Mouse (Mus musculus) midbrain, embryonic 14.5 days (tissue): ENCODE measurements around the gene Thg1l. TPM values are rescaled to one million over a fixed set of nuclear protein-coding genes. Genes with fewer than 3 reads are reported as not detected.

ENCODE experiments used
- ATAC-seq: fragments of 200-750 bp; cut with Nextera tagmentation; 2 replicates; pipeline ENCODE4 v1.8.0; 2017; ENCODE audit warnings: moderate number of reproducible peaks, moderate library complexity; ENCODE audit not compliant: low FRiP score, low TSS enrichment
- DNase-seq: peaks from one replicate; pipeline ENCODE4 v3.0.0-alpha.2; 2015
- H3K27ac ChIP-seq: fragments of 300-500 bp; sonication (generic); replicated peaks from 2 replicates; pipeline ENCODE4 v1.5.1; 2014; ENCODE audit warnings: mild to moderate bottlenecking, low read depth, low read length, moderate library complexity
- H3K27me3 ChIP-seq: fragments of 300-500 bp; sonication (generic); 2 replicates; pipeline ENCODE4 v1.6.1; 2014; ENCODE audit warnings: low read length, control low read depth, mixed read lengths; ENCODE audit not compliant: control insufficient read depth, insufficient read depth
- H3K36me3 ChIP-seq: fragments of 300-500 bp; sonication (generic); 2 replicates; pipeline ENCODE4 v1.6.1; 2014; ENCODE audit warnings: low read length, control low read depth; ENCODE audit not compliant: control insufficient read depth, insufficient read depth
- H3K4me1 ChIP-seq: fragments of 300-500 bp; sonication (generic); 2 replicates; pipeline ENCODE4 v1.6.1; 2014; ENCODE audit warnings: mild to moderate bottlenecking, antibody characterized with exemption, low read length, control low read depth; ENCODE audit not compliant: control insufficient read depth, insufficient read depth
- H3K4me2 ChIP-seq: fragments of 300-500 bp; sonication (generic); 2 replicates; pipeline ENCODE4 v1.6.1; 2014; ENCODE audit warnings: mild to moderate bottlenecking, low read length, moderate library complexity
- H3K4me3 ChIP-seq: fragments of 300-500 bp; sonication (generic); replicated peaks from 2 replicates; pipeline ENCODE4 v1.5.1; 2014; ENCODE audit warnings: low read depth, low read length
- H3K9ac ChIP-seq: fragments of 300-500 bp; sonication (generic); replicated peaks from 2 replicates; pipeline ENCODE4 v1.6.1; 2014; ENCODE audit warnings: mild to moderate bottlenecking, low read length, moderate library complexity
- H3K9me3 ChIP-seq: fragments of 300-500 bp; sonication (generic); 2 replicates; pipeline ENCODE4 v1.6.1; 2016; ENCODE audit warnings: low read length, control low read depth, mixed read lengths; ENCODE audit not compliant: control insufficient read depth
- WGBS: fragments of 180-500 bp; shearing (Covaris S2); extraction: QIAGEN DNeasy Blood & Tissue Kit; methylation state at CpG from one replicate; pipeline ENCODE4 v1.1.7; 2014; 5-methylcytosine and 5-hydroxymethylcytosine counted together
- polyA plus RNA-seq: library from polyadenylated mRNA; unstranded; fragments of >200 nt; fragmentation: Nextera tagmentation; extraction: Ambion mirVana; gene quantifications from 2 replicates; pipeline ENCODE4 v1.2.1, GENCODE M21; 2014

Thg1l gene
- polyA plus RNA-seq, 1 experiment from 2014 or later = 10.4 TPM

DNA sequence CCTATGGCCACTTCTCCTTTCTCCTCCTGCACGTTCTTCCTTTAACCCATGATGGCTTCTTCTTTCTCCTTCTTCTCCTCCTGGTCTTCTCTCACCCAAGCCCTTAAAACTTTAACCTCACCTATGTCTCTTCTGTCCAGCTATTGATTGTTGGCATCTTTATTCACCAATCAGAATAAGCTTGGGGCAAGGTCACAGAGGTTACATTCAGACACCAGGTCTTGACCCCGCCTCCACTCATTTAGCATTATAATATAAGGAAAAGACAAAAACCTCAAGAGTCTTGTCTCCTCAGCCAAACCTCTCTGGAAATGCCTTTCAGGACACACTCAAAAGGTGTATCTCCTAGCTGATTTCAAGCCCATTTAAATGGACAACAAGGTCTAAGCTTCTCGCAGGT, 13.2 kb upstream of the Thg1l start:
- WGBS = 88% methylated on average over 3 of the region's 3 CpGs

DNA sequence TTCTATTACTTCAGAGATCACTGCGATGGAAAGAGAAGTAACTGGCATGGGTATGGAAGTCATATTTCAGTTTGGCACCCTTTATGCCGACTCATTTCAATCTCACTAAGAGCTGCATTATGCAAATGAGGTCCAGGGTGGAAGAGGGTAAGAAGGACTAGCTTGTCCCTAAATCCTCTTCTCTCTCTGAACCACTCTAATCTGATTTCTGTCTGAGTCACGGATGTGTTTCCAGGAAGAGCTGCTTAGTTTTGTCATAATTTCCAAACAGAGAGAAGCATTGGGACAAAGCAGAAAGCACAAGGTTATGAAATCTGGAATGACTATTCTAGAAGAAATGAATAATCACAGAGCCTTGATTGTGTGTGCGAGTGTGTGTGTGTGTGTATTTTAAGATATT, 11.6 kb upstream of the Thg1l start:
- Histone ChIP-seq H3K4me3 (no peak overlapping the region), H3K9ac (no peak overlapping the region), H3K9me3 (no peaks in the 10 kb centered on the region), H3K27me3 (no peaks in the 10 kb centered on the region), H3K27ac (no peak overlapping the region), H3K4me1 (no peaks in the 10 kb centered on the region), H3K36me3 (no peaks in the 10 kb centered on the region), H3K4me2 (no peak overlapping the region)
- DNase-seq = no peak
- 87% methylated on average over 4 of the region's 4 CpGs for WGBS
- no peak for ATAC-seq

More for the DNA sequence above, 13.2 kb upstream of the Thg1l start:
- Histone ChIP-seq H3K9ac (no peak overlapping the region), H3K36me3 (no peaks in the 10 kb centered on the region), H3K4me3 (no peak overlapping the region), H3K4me1 (no peaks in the 10 kb centered on the region), H3K27me3 (no peaks in the 10 kb centered on the region), H3K9me3 (no peaks in the 10 kb centered on the region), H3K4me2 (no peak overlapping the region), H3K27ac (no peak overlapping the region)
- DNase-seq (no peak), ATAC-seq (no peak)

DNA sequence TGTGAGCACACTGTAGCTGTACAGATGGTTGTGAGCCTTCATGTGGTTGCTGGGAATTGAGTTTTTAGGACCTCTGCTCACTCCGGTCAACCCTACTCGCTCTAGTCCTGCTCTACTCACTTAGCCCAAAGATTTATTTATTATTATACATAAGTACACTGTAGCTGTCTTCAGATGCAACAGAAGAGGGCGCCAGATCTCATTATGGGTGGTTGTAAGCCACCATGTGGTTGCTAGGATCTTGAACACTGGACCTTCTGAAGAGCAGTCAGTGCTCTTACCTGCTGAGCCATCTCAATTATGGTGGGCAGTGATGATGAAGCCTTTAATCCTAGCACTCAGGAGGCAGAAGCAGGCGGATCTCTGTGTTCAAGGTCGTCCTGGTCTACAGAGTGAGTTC, 4.7 kb upstream of the Thg1l start:
- H3K4me1 ChIP-seq = no peaks in the 10 kb centered on the region
- no peaks in the 10 kb centered on the region for H3K27me3 ChIP-seq
- H3K4me2 ChIP-seq = no peak overlapping the region
- 82% methylated on average over 5 of the region's 5 CpGs for WGBS
- H3K9ac ChIP-seq = no peak overlapping the region
- H3K9me3 ChIP-seq = no peaks in the 10 kb centered on the region
- no peak overlapping the region for H3K27ac ChIP-seq
- H3K4me3 ChIP-seq = no peak overlapping the region
- no peak for ATAC-seq
- no peak for DNase-seq
- H3K36me3 ChIP-seq = no peaks in the 10 kb centered on the region

DNA sequence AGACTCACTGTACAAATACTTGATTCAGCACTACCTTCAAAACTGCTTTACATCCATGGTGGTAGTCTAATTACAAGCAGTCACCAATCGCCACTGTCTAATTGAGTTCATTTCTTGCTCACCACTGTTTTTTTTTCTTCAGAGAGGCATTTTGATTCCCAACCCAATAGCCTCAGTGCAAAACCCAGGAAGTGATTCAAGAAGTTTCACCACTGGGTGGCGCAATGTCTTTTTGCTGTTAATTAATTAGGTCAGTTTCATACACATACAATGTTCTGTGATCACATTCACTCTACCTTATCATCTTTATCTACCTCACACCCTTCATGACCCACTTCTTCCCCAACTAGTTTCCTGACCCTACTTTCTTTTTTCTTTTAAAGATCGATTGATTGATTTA, 4.3 kb upstream of the Thg1l start:
- ATAC-seq (no peak), DNase-seq (peak; percentile 51)
- H3K36me3 ChIP-seq = no peaks in the 10 kb centered on the region
- no peak overlapping the region for H3K27ac ChIP-seq
- H3K4me2 ChIP-seq = no peak overlapping the region
- no peaks in the 10 kb centered on the region for H3K9me3 ChIP-seq
- no peak overlapping the region for H3K9ac ChIP-seq
- H3K4me1 ChIP-seq = no peaks in the 10 kb centered on the region
- H3K4me3 ChIP-seq = no peak overlapping the region
- 80% methylated on average over 3 of the region's 3 CpGs for WGBS
- H3K27me3 ChIP-seq = no peaks in the 10 kb centered on the region

DNA sequence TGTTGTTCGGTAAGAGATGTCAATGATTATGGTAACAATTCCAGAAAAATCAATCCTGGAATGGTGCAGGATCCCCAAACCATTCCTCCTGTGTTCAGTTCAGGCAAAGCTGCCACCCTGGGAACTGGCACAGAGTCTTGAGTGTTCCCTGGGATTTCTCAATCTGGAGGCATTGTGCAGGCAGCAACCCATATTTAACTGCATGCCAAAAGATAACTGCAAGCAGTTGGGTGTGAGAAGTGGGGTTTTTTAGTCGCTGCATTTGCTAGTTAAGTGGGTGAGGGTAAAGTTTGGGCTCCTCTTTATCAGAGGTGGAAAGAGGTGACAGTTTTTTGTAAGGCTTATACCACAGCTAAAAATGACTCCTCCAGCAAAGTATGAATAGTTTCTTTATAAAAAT, 7.8 kb downstream of the Thg1l start:
- no peaks in the 10 kb centered on the region for H3K9me3 ChIP-seq
- 90% methylated on average over 2 of the region's 2 CpGs for WGBS

DNA sequence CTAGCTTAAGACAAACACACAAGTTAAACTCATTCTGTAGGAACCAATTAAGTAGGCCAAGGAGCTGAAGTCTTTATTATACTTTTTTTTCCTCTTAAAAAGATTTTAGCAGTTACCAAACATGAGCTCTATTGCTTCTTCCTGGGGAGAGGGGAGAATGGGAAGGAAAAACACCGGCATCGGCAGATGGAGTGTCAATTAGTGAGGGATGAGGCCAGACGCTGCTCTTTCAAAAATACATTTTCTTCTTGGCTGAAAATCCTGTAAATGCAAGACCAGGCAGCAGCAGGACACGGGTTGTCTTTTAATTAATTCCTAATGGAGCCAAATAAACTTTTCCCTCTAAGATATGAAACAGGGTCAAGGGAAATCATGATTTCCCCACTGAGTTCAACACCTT, 8.5 kb downstream of the Thg1l start:
- no peak overlapping the region for H3K27ac ChIP-seq
- peaks cover 14% of the 10 kb centered on the region for H3K4me1 ChIP-seq
- H3K36me3 ChIP-seq = peaks cover 20% of the 10 kb centered on the region
- H3K27me3 ChIP-seq = no peaks in the 10 kb centered on the region
- no peak overlapping the region for H3K4me2 ChIP-seq
- DNase-seq (no peak), ATAC-seq (no peak)
- WGBS = 88% methylated on average over 4 of the region's 4 CpGs
- H3K9ac ChIP-seq = no peak overlapping the region
- H3K4me3 ChIP-seq = no peak overlapping the region
- H3K9me3 ChIP-seq = no peaks in the 10 kb centered on the region

More for the DNA sequence above, 7.8 kb downstream of the Thg1l start:
- Histone ChIP-seq H3K27ac (no peak overlapping the region), H3K36me3 (peaks cover 27% of the 10 kb centered on the region), H3K4me1 (peaks cover 11% of the 10 kb centered on the region), H3K9ac (no peak overlapping the region), H3K4me3 (no peak overlapping the region), H3K4me2 (no peak overlapping the region), H3K27me3 (no peaks in the 10 kb centered on the region)
- ATAC-seq (no peak), DNase-seq (no peak)

DNA sequence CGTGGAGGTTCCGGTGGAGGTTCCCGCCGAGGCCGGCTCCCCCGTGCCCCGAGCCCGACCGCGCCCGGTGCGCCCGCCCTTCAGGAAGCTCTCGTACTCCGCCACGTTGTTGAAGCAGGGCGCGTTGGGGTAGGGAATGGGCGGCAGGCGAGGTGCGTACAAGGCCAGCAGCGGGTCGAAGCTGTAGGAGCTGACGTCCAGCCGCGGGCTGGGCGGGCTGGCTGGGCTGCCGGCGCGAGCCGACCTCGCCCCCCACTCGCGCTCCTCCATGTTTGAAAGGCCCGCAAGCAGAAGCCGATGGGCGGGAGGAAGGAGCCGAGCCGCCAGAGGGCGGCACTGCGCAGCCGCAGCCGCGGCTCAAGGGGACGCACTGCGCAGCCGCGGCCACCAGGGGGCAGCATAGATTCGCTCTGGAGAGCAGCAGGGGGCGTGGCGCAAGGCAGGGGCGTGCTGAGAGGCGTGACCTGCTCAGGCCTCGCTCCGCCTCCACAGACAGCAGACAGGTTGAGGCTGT, 10.6 kb downstream of the Thg1l start, which contains the start of gene Lsm11:
TSS of gene Lsm11 (minus strand) at position 293 of the 514 bp plus-strand sequence.
- Histone ChIP-seq H3K4me3 (peak within 1 kb of the TSS; percentile 89), H3K27ac (peak within 1 kb of the TSS; percentile 80), H3K4me1 (peaks cover 17% of the 10 kb centered on the region), H3K27me3 (no peaks in the 10 kb centered on the region), H3K9me3 (no peaks in the 10 kb centered on the region), H3K4me2 (peak within 1 kb of the TSS; percentile 75), H3K36me3 (peaks cover 14% of the 10 kb centered on the region), H3K9ac (peak within 1 kb of the TSS; percentile 86)
- ATAC-seq = peak; percentile 91
- DNase-seq = peak; percentile 98
- under 1% methylated on average over 54 of the region's 55 CpGs for whole genome bisulfite sequencing

DNA sequence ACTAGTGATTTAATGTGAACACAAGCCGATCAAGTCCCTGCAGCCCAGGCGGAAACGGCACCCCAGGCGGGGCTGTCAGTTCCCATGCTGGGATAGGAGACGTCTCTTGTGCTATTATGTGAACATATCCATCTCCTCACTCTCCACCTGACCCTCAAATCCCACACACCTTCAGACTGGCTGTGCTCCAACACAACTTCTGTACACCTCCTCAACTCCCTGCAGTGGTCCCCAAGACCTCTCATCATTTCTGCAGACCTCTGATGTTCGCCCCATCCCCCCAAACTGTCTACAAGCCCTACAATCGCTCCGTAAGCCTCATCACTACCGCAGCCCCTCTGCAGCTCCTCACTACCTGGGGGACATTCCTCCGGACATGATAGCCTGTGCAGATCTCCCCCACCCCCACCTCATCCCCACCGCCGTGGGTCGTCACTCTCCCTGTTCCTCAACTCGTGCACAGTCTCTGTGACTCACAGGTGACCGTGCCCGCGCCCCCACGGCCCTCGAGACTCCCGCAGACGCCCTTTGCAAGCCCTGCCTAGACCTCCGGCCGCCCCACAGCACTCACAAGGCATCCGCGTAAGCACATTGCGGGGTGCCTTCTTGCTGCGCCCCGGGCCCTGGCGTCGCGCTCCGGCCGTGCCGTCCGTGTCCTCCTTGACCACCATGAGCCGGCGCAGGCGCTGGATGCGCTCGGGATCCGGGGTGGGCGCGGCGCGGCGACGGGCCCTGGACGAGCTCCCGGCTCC, 11.2 kb downstream of the Thg1l start:
- peak overlapping the region; percentile 89 for H3K4me3 ChIP-seq
- peak overlapping the region; percentile 86 for H3K9ac ChIP-seq
- peak overlapping the region; percentile 80 for H3K27ac ChIP-seq
- peaks cover 13% of the 10 kb centered on the region; the same call in 1 of the 2 replicates for H3K36me3 ChIP-seq
- no peaks in the 10 kb centered on the region for H3K27me3 ChIP-seq
- H3K9me3 ChIP-seq = no peaks in the 10 kb centered on the region
- peaks cover 17% of the 10 kb centered on the region for H3K4me1 ChIP-seq
- 1% methylated on average over 49 of the region's 49 CpGs for WGBS
- H3K4me2 ChIP-seq = peak overlapping the region; percentile 75
- peak; percentile 72 for ATAC-seq
- peak; percentile 62 for DNase-seq
